Mouse (Mus musculus) liver, embryonic 14.5 days (tissue): ENCODE results near the gene Kansl3.

Experiments used
- CTCF ChIP-seq: IDR thresholded peaks from 2 replicates; pipeline ENCODE4 v1.5.1; 2016; ENCODE audit warnings: antibody characterized with exemption, low read depth, control low read depth
- EP300 ChIP-seq: IDR thresholded peaks from 2 replicates; pipeline ENCODE4 v1.6.1; 2016; ENCODE audit warnings: antibody characterized with exemption, low read depth

DNA sequence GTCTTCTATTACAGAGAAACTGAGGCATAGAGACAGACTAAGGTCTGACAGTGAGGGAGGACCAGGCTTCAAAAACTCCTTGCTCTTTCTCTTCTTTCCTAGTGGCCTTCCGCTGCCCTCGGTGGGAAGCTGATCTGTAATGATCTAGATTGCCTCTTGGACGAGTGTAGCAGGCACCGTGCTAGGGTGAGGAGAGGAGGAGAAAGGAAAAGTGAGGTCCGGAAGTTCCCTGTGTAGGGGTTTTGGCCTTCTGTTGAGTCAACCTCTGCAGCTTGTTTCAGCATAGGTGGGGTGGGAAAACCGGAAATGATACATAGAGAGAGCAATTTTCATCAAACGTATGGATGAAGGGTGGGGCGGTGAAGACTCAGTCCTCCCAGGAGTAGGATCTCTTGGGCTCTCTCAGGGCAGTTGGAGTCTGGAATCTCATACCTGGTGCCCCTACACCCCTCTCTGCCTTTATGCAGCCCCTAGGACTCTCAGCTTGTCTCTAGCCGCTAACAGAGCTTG lies 60.0 kb downstream of the Kansl3 start:
- TF ChIP-seq CTCF = no peak
- no peak for TF ChIP-seq EP300
